Mouse (Mus musculus): ENCODE measurements around the gene Srsf1.

Gene Srsf1

DNA sequence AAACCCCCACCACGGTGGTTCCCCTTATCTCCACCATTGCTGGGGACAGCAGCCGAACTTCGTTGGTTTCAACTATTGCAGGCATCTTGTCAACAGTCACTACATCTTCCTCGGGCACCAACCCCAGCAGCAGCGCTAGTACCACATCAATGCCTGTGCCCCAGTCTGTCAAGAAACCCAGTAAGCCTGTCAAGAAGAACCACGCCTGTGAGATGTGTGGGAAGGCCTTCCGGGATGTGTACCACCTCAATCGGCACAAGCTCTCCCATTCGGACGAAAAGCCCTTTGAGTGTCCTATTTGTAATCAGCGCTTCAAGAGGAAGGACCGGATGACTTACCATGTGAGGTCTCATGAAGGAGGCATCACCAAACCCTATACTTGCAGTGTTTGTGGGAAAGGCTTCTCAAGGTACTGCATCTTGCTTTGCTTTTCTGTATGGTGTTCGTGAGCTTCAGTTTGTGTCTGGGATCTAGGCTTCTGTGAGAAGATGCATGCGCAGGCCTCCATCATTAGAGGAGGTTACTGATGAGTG is 26.2 kb downstream of the Srsf1 start:
- no peak for DNase-seq (ENCODE audit: low spot score)

GRCm38 (mm10) chr11:88075701-88076100 is 28.5 kb downstream of the Srsf1 start:
- DNase-seq (ENCODE audit: low spot score): no peak

GRCm38 (mm10) chr11:88076394-88076793 is 29.2 kb downstream of the Srsf1 start:
- no peak for DNase-seq (ENCODE audit: low spot score)

DNA sequence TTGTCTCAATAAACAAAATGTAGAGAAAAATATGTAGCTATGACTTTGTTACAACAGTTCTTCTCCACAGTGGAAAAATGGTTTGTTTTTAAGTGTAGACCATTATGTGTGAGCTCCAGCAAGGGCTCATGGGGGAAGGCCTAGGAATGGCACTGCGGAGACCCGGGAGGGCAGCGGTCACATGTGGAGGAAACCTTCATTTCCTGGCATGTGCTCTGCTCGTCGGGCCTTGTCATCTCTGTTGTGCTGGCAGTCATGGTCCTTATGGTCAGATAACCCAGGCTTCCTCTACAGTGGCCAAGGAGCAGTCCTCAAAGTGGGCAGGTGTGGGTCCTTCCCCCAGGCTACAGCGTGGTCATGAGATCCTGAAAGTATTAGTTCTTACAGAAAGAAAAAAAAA is 36.5 kb downstream of the Srsf1 start:
- no peak for DNase-seq (ENCODE audit: low spot score)

- peak; percentile 83 for DNase-seq (ENCODE audit: low spot score)
These were observed 39.8 kb downstream of the Srsf1 start for GRCm38 (mm10) chr11:88086737-88087627.

DNA sequence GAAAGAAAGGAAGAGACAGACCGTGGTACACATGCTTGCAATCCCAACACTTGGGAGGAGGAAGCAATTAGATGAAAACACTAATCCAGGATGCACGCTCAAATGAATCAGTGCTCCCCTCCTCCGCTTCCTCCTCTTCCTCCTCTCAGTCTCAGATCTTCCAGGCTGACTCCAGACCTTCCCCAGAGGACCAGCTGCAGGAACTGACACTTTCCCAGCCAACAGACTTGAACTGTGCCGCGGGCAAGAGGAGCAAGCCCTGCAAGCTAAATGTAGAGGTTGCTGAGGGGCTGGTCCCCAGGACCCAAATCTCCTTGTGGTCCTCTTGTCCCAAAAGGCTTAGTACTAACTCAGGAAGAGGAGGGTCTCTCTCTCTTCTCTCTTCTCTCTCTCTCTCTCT is 42.0 kb downstream of the Srsf1 start:
- DNase-seq (ENCODE audit: low spot score): no peak

DNA sequence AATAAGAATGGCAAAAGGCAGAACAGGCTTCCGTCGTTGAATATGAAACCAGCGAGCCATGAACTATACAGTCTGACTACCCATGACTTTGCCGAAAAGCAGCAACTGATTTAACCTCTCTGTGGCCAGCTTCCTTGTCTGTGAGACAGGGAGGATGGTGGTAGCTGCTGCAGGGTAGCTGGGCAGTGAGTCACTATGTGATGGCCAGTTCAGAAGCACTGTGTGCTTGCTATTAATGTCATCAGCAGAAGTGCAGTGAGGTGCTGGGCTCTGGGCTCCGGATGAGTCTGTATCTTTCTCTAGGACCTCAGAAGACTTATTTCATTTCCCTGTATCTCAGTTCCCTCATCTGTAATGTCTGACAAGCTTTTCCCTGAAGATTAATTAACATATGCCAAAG is 43.1 kb downstream of the Srsf1 start:
- no peak for DNase-seq (ENCODE audit: low spot score)

DNA sequence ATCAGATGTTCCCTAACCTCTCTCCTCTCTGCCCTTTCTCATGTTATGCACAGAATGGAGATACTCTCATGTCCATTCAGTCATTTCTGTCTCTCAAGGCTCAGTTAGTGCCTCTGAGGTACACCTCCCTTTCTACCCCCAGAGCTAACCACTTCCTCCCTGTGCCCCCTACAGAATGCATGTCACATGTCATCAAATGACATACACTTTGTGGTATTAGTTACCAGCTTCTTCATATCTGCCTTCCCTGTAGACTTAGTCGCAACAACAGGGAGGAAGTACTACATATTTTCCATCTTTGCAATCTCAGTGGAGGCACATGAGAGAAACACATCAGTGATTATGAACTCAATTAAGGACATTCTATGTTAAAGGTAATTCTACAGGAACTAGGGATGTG is 44.8 kb downstream of the Srsf1 start:
- DNase-seq (ENCODE audit: low spot score): no peak

GRCm38 (mm10) chr11:88097173-88097572 is 50.0 kb downstream of the Srsf1 start:
- no peak for DNase-seq (ENCODE audit: low spot score)

DNA sequence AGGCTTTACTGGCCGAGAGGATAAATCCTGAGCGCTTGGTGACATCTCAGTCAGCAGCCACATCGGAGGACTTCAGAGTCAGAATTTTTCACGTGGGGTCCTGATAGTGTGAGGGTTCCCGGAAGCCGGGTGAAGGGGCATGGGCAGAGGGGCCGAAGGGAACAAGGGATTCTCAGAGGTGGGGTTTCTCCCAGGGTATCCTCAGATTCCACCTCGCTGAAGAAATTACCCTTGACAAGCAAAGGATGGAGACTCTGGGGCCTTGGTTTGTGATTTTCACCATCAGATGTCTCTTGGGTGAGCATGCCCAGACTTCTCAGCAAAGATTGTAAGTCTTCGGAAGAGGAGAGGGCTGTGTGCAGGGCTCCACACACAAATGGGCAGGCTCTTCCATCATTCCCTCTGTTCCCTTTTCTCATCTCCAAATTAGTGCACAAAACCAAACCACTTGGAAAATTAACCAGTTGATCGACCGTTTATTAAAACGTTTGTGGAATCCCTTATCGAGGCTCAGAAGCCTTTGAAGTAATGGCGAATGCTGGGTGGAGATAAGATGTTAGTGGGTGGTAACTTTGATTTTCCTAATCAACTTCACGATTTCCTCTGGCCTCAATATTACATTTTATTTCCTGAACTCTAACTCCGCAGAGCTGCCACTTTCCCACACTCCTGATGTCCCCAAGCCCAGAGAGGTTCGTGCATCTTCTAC is 51.0 kb downstream of the Srsf1 start, which contains the start of gene Cuedc1:
Gene Cuedc1 (plus strand): TSS at position 38 of the 709 bp plus-strand sequence.
- no peak for DNase-seq (ENCODE audit: low spot score)

DNA sequence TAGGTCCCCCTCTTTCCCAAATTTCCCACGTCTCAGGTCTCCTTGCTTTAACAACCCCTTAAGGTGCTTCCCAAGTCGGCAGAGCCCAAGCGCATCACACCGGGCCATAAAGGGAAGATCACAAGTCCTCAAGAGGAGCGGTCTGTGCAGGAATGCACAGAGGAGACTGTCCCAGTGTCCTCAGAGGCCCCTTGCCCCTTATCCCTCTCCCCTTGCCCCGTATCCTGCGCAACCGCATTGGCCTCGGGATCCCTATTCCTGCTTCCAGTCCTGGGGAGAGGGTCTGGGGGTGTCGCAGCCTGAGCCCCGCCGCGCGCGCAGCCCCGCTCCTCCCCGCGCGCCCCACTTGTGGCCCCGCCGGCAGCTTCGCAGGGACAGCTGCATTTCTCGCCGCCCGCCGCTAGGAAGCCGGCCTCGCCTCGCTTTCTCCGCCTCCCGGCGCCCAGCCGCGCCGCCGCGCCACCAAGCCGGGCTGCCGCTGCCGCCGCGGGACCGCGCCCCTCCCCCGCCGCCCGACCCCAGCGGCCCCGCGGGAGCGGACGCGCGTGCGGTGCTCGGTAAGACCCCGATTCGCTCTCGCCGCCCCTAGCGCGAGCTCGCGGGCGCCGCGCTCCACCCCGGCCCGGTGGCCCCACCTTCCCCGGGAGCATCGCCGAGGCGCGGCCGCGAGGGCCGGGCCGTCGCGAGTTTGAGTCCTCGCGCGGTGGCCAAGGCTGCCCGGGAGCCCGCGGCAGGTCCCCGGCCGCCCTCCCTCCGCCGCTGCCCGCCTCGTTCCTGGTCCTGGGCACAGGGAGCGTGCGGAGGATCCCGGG is 51.8 kb downstream of the Srsf1 start:
- DNase-seq (ENCODE audit: low spot score): peak; percentile 70

DNA sequence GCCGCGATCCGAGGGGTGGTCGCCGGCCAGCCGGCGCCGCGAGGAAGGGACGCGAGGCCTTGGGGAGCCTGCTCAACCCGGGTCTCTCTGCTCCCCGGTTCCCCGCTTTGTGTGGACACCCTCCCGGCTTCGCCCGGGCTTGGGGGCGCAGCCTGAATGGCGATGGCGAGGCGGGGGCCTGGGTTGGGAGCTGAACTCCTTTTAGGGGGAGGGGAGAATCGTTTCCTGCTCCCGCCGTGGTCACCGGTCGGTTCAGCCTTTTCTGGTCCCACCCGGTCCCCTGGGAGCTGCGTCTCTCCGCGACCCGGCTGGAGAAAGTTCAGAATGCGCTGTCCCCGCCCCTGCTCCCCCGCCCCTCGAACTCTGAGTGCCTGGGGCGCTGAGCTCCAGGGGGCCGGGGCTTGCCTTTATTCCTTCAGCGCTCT is 52.4 kb downstream of the Srsf1 start:
- DNase-seq (ENCODE audit: low spot score): peak; percentile 55

- DNase-seq (ENCODE audit: low spot score): no peak
These were observed 53.0 kb downstream of the Srsf1 start for GRCm38 (mm10) chr11:88100170-88100569.

All from ovary, postnatal 14 days (tissue).